Mouse (Mus musculus): ENCODE measurements around the gene Hmgn3.
"Not testable (repeated sequence)": the region's sequence is repeated elsewhere in the genome, so short reads cannot be mapped to it uniquely, and the experiment has no call there.

Hmgn3 gene

GRCm38 (mm10) chr9:83146446-83147188, at the start of gene Hmgn3:
Gene Hmgn3 (minus strand): TSS chr9:83146685.
- in situ Hi-C loops (cut with MboI; ENCODE audit: low sequenced_read_pairs), result no loop called here

GRCm38 (mm10) chr9:83195765-83196164, 49.3 kb upstream of the Hmgn3 start:
- in situ Hi-C loops (cut with MboI; ENCODE audit: low sequenced_read_pairs), result no loop called here

- in situ Hi-C loops (cut with MboI; ENCODE audit: low sequenced_read_pairs), result no loop called here
Measured at GRCm38 (mm10) chr9:83195007-83195406, 48.5 kb upstream of the Hmgn3 start.

GRCm38 (mm10) chr9:83187752-83188151, 41.3 kb upstream of the Hmgn3 start:
- in situ Hi-C loops (cut with MboI; ENCODE audit: low sequenced_read_pairs), result no loop called here

GRCm38 (mm10) chr9:83145591-83146445, 667 bp downstream of the Hmgn3 start:
- in situ Hi-C loops (cut with MboI; ENCODE audit: low sequenced_read_pairs), result no loop called here

- in situ Hi-C loops (cut with MboI; ENCODE audit: low sequenced_read_pairs), result no loop called here
Measured at GRCm38 (mm10) chr9:83129831-83130230, 16.7 kb downstream of the Hmgn3 start.

GRCm38 (mm10) chr9:83127840-83128239, 18.6 kb downstream of the Hmgn3 start:
- in situ Hi-C loops (cut with MboI; ENCODE audit: low sequenced_read_pairs), result no loop called here

GRCm38 (mm10) chr9:83126482-83126881, 20.0 kb downstream of the Hmgn3 start:
- in situ Hi-C loops (cut with MboI; ENCODE audit: low sequenced_read_pairs), result not testable (repeated sequence)

GRCm38 (mm10) chr9:83119211-83119610, 27.3 kb downstream of the Hmgn3 start:
- in situ Hi-C loops (cut with MboI; ENCODE audit: low sequenced_read_pairs), result no loop called here

- in situ Hi-C loops (cut with MboI; ENCODE audit: low sequenced_read_pairs), result no loop called here
Measured at GRCm38 (mm10) chr9:83117486-83117885, 29.0 kb downstream of the Hmgn3 start.

GRCm38 (mm10) chr9:83116774-83117474, 29.6 kb downstream of the Hmgn3 start:
- in situ Hi-C loops (cut with MboI; ENCODE audit: low sequenced_read_pairs), result no loop called here

- in situ Hi-C loops (cut with MboI; ENCODE audit: low sequenced_read_pairs), result no loop called here
Measured at GRCm38 (mm10) chr9:83115676-83116075, 30.8 kb downstream of the Hmgn3 start.

- in situ Hi-C loops (cut with MboI; ENCODE audit: low sequenced_read_pairs), result no loop called here
Measured at GRCm38 (mm10) chr9:83113800-83114217, 32.7 kb downstream of the Hmgn3 start.

GRCm38 (mm10) chr9:83112305-83112768, 34.1 kb downstream of the Hmgn3 start:
- in situ Hi-C loops (cut with MboI; ENCODE audit: low sequenced_read_pairs), result no loop called here

GRCm38 (mm10) chr9:83111789-83112188, 34.7 kb downstream of the Hmgn3 start:
- in situ Hi-C loops (cut with MboI; ENCODE audit: low sequenced_read_pairs), result no loop called here

- in situ Hi-C loops (cut with MboI; ENCODE audit: low sequenced_read_pairs), result no loop called here
Measured at GRCm38 (mm10) chr9:83111117-83111686, 35.3 kb downstream of the Hmgn3 start.

GRCm38 (mm10) chr9:83110406-83111116, 35.9 kb downstream of the Hmgn3 start:
- in situ Hi-C loops (cut with MboI; ENCODE audit: low sequenced_read_pairs), result no loop called here

- in situ Hi-C loops (cut with MboI; ENCODE audit: low sequenced_read_pairs), result no loop called here
Measured at GRCm38 (mm10) chr9:83109705-83110104, 36.8 kb downstream of the Hmgn3 start.

- in situ Hi-C loops (cut with MboI; ENCODE audit: low sequenced_read_pairs), result no loop called here
Measured at GRCm38 (mm10) chr9:83108821-83109220, 37.7 kb downstream of the Hmgn3 start.

GRCm38 (mm10) chr9:83103785-83104184, 42.7 kb downstream of the Hmgn3 start:
- in situ Hi-C loops (cut with MboI; ENCODE audit: low sequenced_read_pairs), result no loop called here

Data from CH12F3 (cell line).